Comparison of ENCODE assay signal across 25 mouse cellular contexts in genomic region chr15:72208076-72208475, GRCm38 (mm10).
A peak's percentile ranks its signal among the peaks of the same experiment; 100 is the strongest.
DNase-seq lines count a peak whose midpoint lies in the region; ATAC-seq and TF ChIP-seq lines count a peak whose summit lies in the region.
"Had no signal": no experiment of that assay in that cellular context is flagged by ENCODE, and none has a peak within 500 bp of the region (broad histone marks: within the 10 kb centered on the region; RNA-seq: fewer than 3 reads in every experiment).

No protein-coding gene starts in this region.

- intact Hi-C loops in heart, adult 2 months (cut with DNase I): loop anchor here (5.0 kb wide), 1 partner anchor 834 kb away; no protein-coding TSS in a partner anchor

- H3K79me2 ChIP-seq in heart, adult 2 months (replicated peaks; ENCODE audit: control insufficient read depth, insufficient read depth, low read length): no peaks in the 10 kb centered on the region
- H3K79me2 ChIP-seq in MEL (ENCODE audit: control insufficient read depth, insufficient read depth, low read length, poor library complexity): no peaks in the 10 kb centered on the region
- no peaks in the 10 kb centered on the region for H3K79me2 ChIP-seq in myocyte (ENCODE audit: control insufficient read depth, insufficient read depth)

- H3K27ac ChIP-seq in heart, adult 2 months: no peak overlapping the region
- H3K27ac ChIP-seq in MEL (ENCODE audit: control insufficient read depth, low read depth, low read length): no peak overlapping the region; the same call in 1 of the 2 replicates
- no peak overlapping the region for H3K27ac ChIP-seq in forebrain, embryonic 13.5 days
- H3K27ac ChIP-seq: embryonic facial prominence, embryonic 10.5 days; heart, embryonic 15.5 days; hindbrain, embryonic 14.5 days; left cerebral cortex, adult 2 months; limb, embryonic 15.5 days; liver, embryonic 14.5 days had no signal

- 44% methylated on average over 4 of the region's 4 CpGs for WGBS in heart, adult 2 months
- 53% methylated on average over 4 of the region's 4 CpGs for WGBS in forebrain, embryonic 13.5 days

- no peaks in the 10 kb centered on the region for H3K36me3 ChIP-seq in heart, adult 2 months (ENCODE audit: control insufficient read depth, insufficient read depth, low read length)
- H3K36me3 ChIP-seq in MEL (ENCODE audit: control insufficient read depth in 1 of 2, insufficient read depth in 2 of 2, low read length in 2 of 2) (no peaks in the 10 kb centered on the region), myocyte (ENCODE audit: control insufficient read depth, insufficient read depth) (no peaks in the 10 kb centered on the region)
- no peaks in the 10 kb centered on the region for H3K36me3 ChIP-seq in forebrain, embryonic 13.5 days (ENCODE audit: poor library complexity, severe bottlenecking)
- H3K36me3 ChIP-seq: embryonic facial prominence, embryonic 10.5 days; heart, embryonic 15.5 days; limb, embryonic 15.5 days had no signal

- H3K4me1 ChIP-seq in heart, adult 2 months (ENCODE audit: control insufficient read depth, insufficient read depth, low read length): no peaks in the 10 kb centered on the region
- peaks cover 0 to 7% of the 10 kb centered on the region in 2 experiments; a peak in 1 of 4 replicates for H3K4me1 ChIP-seq in MEL (ENCODE audit: control insufficient read depth in 1 of 2, insufficient read depth in 2 of 2, low read length in 2 of 2)
- no peaks in the 10 kb centered on the region for H3K4me1 ChIP-seq in forebrain, embryonic 13.5 days
- H3K4me1 ChIP-seq: embryonic facial prominence, embryonic 10.5 days; heart, embryonic 15.5 days; limb, embryonic 15.5 days had no signal

- H3K27me3 ChIP-seq in heart, adult 2 months (ENCODE audit: control insufficient read depth, insufficient read depth, low read length): no peaks in the 10 kb centered on the region
- H3K27me3 ChIP-seq in MEL (ENCODE audit: control insufficient read depth in 1 of 2, insufficient read depth in 2 of 2, low read length in 2 of 2) (no peaks in the 10 kb centered on the region), myocyte (ENCODE audit: control insufficient read depth, insufficient read depth, insufficient read length) (no peaks in the 10 kb centered on the region)
- no peaks in the 10 kb centered on the region for H3K27me3 ChIP-seq in forebrain, embryonic 13.5 days
- H3K27me3 ChIP-seq: heart, embryonic 15.5 days; limb, embryonic 15.5 days had no signal

- no peaks in the 10 kb centered on the region for H3K9me3 ChIP-seq in MEL (replicated peaks; ENCODE audit: insufficient read depth, low read length)
- no peaks in the 10 kb centered on the region for H3K9me3 ChIP-seq in forebrain, embryonic 13.5 days (replicated peaks)
- H3K9me3 ChIP-seq: embryonic facial prominence, embryonic 10.5 days; heart, embryonic 15.5 days; limb, embryonic 15.5 days had no signal

- H3ac ChIP-seq in myocyte (ENCODE audit: control insufficient read depth, insufficient read length): no peak overlapping the region

- H3K4me3 ChIP-seq in heart, adult 2 months: no peak overlapping the region
- H3K4me3 ChIP-seq in MEL (ENCODE audit: control insufficient read depth in 1 of 2, insufficient read depth in 1 of 2, low read depth in 2 of 2, low read length in 2 of 2) (no peak overlapping the region), myocyte (no peak overlapping the region)
- H3K4me3 ChIP-seq in forebrain, embryonic 13.5 days: no peak overlapping the region
- H3K4me3 ChIP-seq: embryonic facial prominence, embryonic 10.5 days; heart, embryonic 15.5 days; left cerebral cortex, adult 2 months; limb, embryonic 15.5 days had no signal

- peak overlapping the region; percentile 52 for H3K4me2 ChIP-seq in myocyte (ENCODE audit: low read depth)
- H3K4me2 ChIP-seq in forebrain, embryonic 13.5 days: no peak overlapping the region
- H3K4me2 ChIP-seq: heart, embryonic 15.5 days; hindbrain, embryonic 14.5 days; limb, embryonic 15.5 days; lung, embryonic 14.5 days had no signal

- TF ChIP-seq CTCF in heart, adult 2 months (IDR thresholded peaks at IDR 0.05): no peak
- TF ChIP-seq CTCF in MEL (IDR thresholded peaks at IDR 0.05 in 2 of 3, conservative IDR thresholded peaks at IDR 0.05 in 1 of 3; ENCODE audit: control insufficient read depth in 1 of 3, insufficient read depth in 1 of 3, low read depth in 2 of 3, low read length in 3 of 3, poor library complexity in 1 of 3, severe bottlenecking in 1 of 3): no peak

- ATAC-seq in forebrain, embryonic 13.5 days: no peak
- ATAC-seq: inflammation-experienced regulatory T-cells, adult 6 months; Patski had no signal

- no peak overlapping the region for H3K9ac ChIP-seq in heart, adult 2 months (ENCODE audit: low read depth, low read length)
- H3K9ac ChIP-seq in MEL (ENCODE audit: control insufficient read depth, low read depth, low read length, poor library complexity, severe bottlenecking): no peak overlapping the region
- H3K9ac ChIP-seq in forebrain, embryonic 13.5 days: no peak overlapping the region
- H3K9ac ChIP-seq: heart, embryonic 15.5 days; hindbrain, embryonic 14.5 days; limb, embryonic 15.5 days; liver, embryonic 14.5 days; lung, embryonic 14.5 days had no signal

- no peak for TF ChIP-seq EP300 in heart, adult 2 months (IDR thresholded peaks at IDR 0.05; ENCODE audit: insufficient read depth, low read depth, low read length)
- TF ChIP-seq EP300 in MEL (IDR thresholded peaks at IDR 0.05; ENCODE audit: low read depth in 1 of 2, low read length in 2 of 2): no peak

- no peak for TF ChIP-seq POLR2A in heart, adult 2 months (IDR thresholded peaks at IDR 0.05; ENCODE audit: insufficient read depth, low read depth, low read length)
- TF ChIP-seq POLR2A in MEL (IDR thresholded peaks at IDR 0.05; ENCODE audit: control insufficient read depth in 1 of 2, insufficient read depth in 1 of 2, low read depth in 1 of 2, low read length in 2 of 2, poor library complexity in 1 of 2): no peak
- no peak for TF ChIP-seq POLR2A in myocyte (IDR thresholded peaks at IDR 0.05; ENCODE audit: insufficient read length, low read depth)

- DNase-seq in heart, adult 11 months: peak; percentile 55
- no peak for DNase-seq in heart, adult 2 months
- peak; percentile 39 for DNase-seq in MEL (ENCODE audit: low read depth, low spot score)
- peak; percentile 28 for DNase-seq in adrenal gland, adult 8-10 months
- no peak for DNase-seq in c-Kit-positive CD71-positive TER-119-positive erythroid progenitor cells, embryonic 14.5 days (ENCODE audit: low spot score)
- DNase-seq: cerebellum, adult 9-10 months; gastrocnemius, postnatal 36 days; heart, postnatal 4 days; kidney, adult 18-20 months; kidney, postnatal 4 days; layer of hippocampus, adult 9-11 months; left cerebral cortex, postnatal 4 days; lung, embryonic 14.5 days; right cerebral cortex, postnatal 25 days; spleen, adult 18-20 months had no signal

- no peak for TF ChIP-seq RAD21 in MEL (IDR thresholded peaks at IDR 0.05; ENCODE audit: low read depth, low read length)

TF ChIP-seq in MEL, 35 proteins besides CTCF, POLR2A, EP300 and RAD21:
- TF ChIP-seq ZNF384 (IDR thresholded peaks at IDR 0.05; ENCODE audit: low read depth, low read length): no peak
- TF ChIP-seq MAFK (IDR thresholded peaks at IDR 0.05; ENCODE audit: borderline replicate concordance, low read depth, low read length): no peak
- TF ChIP-seq USF1 (IDR thresholded peaks at IDR 0.05; ENCODE audit: low read depth, low read length): no peak
- TF ChIP-seq GATA1 (IDR thresholded peaks at IDR 0.05; ENCODE audit: low read depth, low read length): no peak
- TF ChIP-seq MYB (IDR thresholded peaks at IDR 0.05; ENCODE audit: low read depth, low read length): no peak
- TF ChIP-seq GABPA (IDR thresholded peaks at IDR 0.05; ENCODE audit: low read depth, low read length): no peak

TF ChIP-seq in myocyte, 11 proteins besides CTCF, POLR2A, EP300 and RAD21:
- TF ChIP-seq MAX (IDR thresholded peaks at IDR 0.05; ENCODE audit: low read depth): no peak
- no peak for TF ChIP-seq E2F4 (IDR thresholded peaks at IDR 0.05; ENCODE audit: insufficient read depth)
- TF ChIP-seq POLR2AphosphoS2 (IDR thresholded peaks at IDR 0.05; ENCODE audit: insufficient read length, low read depth): no peak
- TF ChIP-seq REST (IDR thresholded peaks at IDR 0.05; ENCODE audit: insufficient read depth, insufficient read length): no peak
- no peak for TF ChIP-seq CEBPB (IDR thresholded peaks at IDR 0.05; ENCODE audit: insufficient read depth, poor library complexity, severe bottlenecking)
- TF ChIP-seq MYOD1 (IDR thresholded peaks at IDR 0.05; ENCODE audit: control insufficient read depth in 1 of 3, insufficient read length in 2 of 3, low read depth in 2 of 3): no peak
- TF ChIP-seq SRF (IDR thresholded peaks at IDR 0.05; ENCODE audit: control insufficient read depth, insufficient read length, low read depth): no peak
- no peak for TF ChIP-seq TCF12 (IDR thresholded peaks at IDR 0.05; ENCODE audit: insufficient read depth, poor library complexity, severe bottlenecking)
- no peak for TF ChIP-seq TCF3 (IDR thresholded peaks at IDR 0.05; ENCODE audit: insufficient read length, low read depth)
- no peak for TF ChIP-seq USF1 (IDR thresholded peaks at IDR 0.05; ENCODE audit: low read depth)
- TF ChIP-seq MYOG (IDR thresholded peaks at IDR 0.05; ENCODE audit: control insufficient read depth in 1 of 3, insufficient read depth in 1 of 3, insufficient read length in 2 of 3, low read depth in 2 of 3): no peak
TF ChIP-seq in myocyte: peak in this region for 0.

Comparison
In these comparisons a context has a peak if more than half of its experiments do, and no peak if none do; other contexts are left out.
1. DNase-seq: peak in heart, adult 11 months (single experiment), MEL (single experiment) and adrenal gland, adult 8-10 months (single experiment); none in heart, adult 2 months (0 of 2) and c-Kit-positive CD71-positive TER-119-positive erythroid progenitor cells, embryonic 14.5 days (single experiment).